ENCODE assay signal across 5 mouse cellular contexts in the genomic region with DNA sequence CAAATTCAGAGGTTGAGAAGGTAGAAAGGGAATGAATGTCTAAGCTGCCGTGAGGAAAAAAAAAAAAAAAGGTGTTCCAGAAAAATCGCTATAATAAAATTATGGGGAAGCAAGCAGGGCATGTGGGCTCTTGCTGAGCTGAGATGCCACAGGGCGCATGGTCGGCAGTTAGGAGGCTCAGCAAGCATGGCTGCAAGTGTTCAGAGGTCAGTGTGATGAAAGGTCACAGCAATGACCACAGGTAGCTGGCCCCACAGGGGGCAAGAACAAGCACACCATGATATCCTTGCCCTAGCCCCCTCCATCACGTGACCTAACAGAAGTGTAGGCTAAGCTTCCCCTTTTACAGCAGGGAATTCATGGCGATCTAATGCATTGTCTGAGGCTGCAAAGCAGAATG.
"Had no signal": no experiment of that assay in that cellular context is flagged by ENCODE, and none has a peak within 500 bp of the region (broad histone marks: within the 10 kb centered on the region; RNA-seq: fewer than 3 reads in every experiment).

No protein-coding gene starts in this region.

- DNase-seq: lung, adult 2 months; lung, postnatal 36 days; right cerebral cortex, postnatal 14 days; thymus, adult 2 months; thymus, postnatal 25 days had no signal
